Mouse (Mus musculus) hindbrain, postnatal 0 days (tissue): ENCODE results near the gene Cerk. TPM values are rescaled to one million over a fixed set of nuclear protein-coding genes. Genes with fewer than 3 reads are reported as not detected.

Experiments used
- ATAC-seq: fragments of 200-750 bp; cut with Nextera tagmentation; 2 replicates; pipeline ENCODE4 v1.8.0; 2017; ENCODE audit warnings: mild to moderate bottlenecking, moderate TSS enrichment, moderate library complexity
- DNase-seq: peaks from one replicate; pipeline ENCODE4 v3.0.0-alpha.2; 2015; ENCODE audit warnings: low spot score
- H3K27ac ChIP-seq: fragments of 300-500 bp; sonication (generic); 2 replicates; pipeline ENCODE4 v1.5.1; 2014; ENCODE audit warnings: mild to moderate bottlenecking
- H3K27me3 ChIP-seq: fragments of 300-500 bp; sonication (generic); 2 replicates; pipeline ENCODE4 v1.6.1; 2014; ENCODE audit warnings: low read length, mixed read lengths; ENCODE audit not compliant: insufficient read depth
- H3K36me3 ChIP-seq: fragments of 300-500 bp; sonication (generic); 2 replicates; pipeline ENCODE4 v1.6.1; 2014; ENCODE audit warnings: low read length, mixed read lengths; ENCODE audit not compliant: insufficient read depth
- H3K4me1 ChIP-seq: fragments of 300-500 bp; sonication (generic); 2 replicates; pipeline ENCODE4 v1.6.1; 2014; ENCODE audit warnings: antibody characterized with exemption, low read length, mixed read lengths; ENCODE audit not compliant: insufficient read depth
- H3K4me2 ChIP-seq: fragments of 300-500 bp; sonication (generic); 2 replicates; pipeline ENCODE4 v1.6.1; 2014; ENCODE audit warnings: low read depth, mild to moderate bottlenecking, low read length, moderate library complexity, mixed read lengths
- H3K4me3 ChIP-seq: fragments of 300-500 bp; sonication (generic); 2 replicates; pipeline ENCODE4 v1.5.1; 2014; ENCODE audit warnings: low read length
- H3K9ac ChIP-seq: fragments of 300-500 bp; sonication (generic); replicated peaks from 2 replicates; pipeline ENCODE4 v1.6.1; 2014; ENCODE audit warnings: mild to moderate bottlenecking, low read length, moderate library complexity, mixed read lengths
- H3K9me3 ChIP-seq: fragments of 300-500 bp; sonication (generic); 2 replicates; pipeline ENCODE4 v1.6.1; 2016; ENCODE audit warnings: low read length, mixed read lengths
- CTCF ChIP-seq: IDR thresholded peaks from 2 replicates; pipeline ENCODE4 v1.5.1; 2016; ENCODE audit warnings: antibody characterized with exemption, control low read depth, low read depth
- WGBS: fragments of 180-500 bp; shearing (Covaris S2); extraction: QIAGEN DNeasy Blood & Tissue Kit; methylation state at CpG from one replicate; pipeline ENCODE4 v1.1.7; 2014; 5-methylcytosine and 5-hydroxymethylcytosine counted together
- polyA plus RNA-seq: library from polyadenylated mRNA; unstranded; fragments of >200 nt; fragmentation: Nextera tagmentation; extraction: Ambion mirVana; gene quantifications from 2 replicates; pipeline ENCODE4 v1.2.1, GENCODE M21; 2015
- total RNA-seq: library from RNA; depleted of rRNA; stranded (reverse); fragments of >200 nt; gene quantifications from 2 replicates; pipeline ENCODE4 v1.2.3, GENCODE M21; 2014; rRNA removed

Cerk gene
- total RNA-seq = 46.3 and 52.1 TPM in 2 replicates
- polyA plus RNA-seq = 23.4 and 23.6 TPM in 2 replicates

- Histone ChIP-seq H3K27me3 (no peaks in the 10 kb centered on the region), H3K9ac (peak within 1 kb of the TSS; percentile 84), H3K36me3 (no peaks in the 10 kb centered on the region), H3K27ac (peak within 1 kb of the TSS; percentile 91), H3K4me1 (peaks cover 32% of the 10 kb centered on the region), H3K9me3 (no peaks in the 10 kb centered on the region), H3K4me2 (peak within 1 kb of the TSS; percentile 60), H3K4me3 (peak within 1 kb of the TSS; percentile 61)
- peak; percentile 65 for TF ChIP-seq CTCF
- WGBS = 3% methylated on average over 37 of the region's 43 CpGs
- ATAC-seq (peak; percentile 79), DNase-seq (peak; percentile 82)
Observed at GRCm38 (mm10) chr15:86185689-86186569, at the start of gene Cerk. Cerk (minus strand) TSS chr15:86186141.

GRCm38 (mm10) chr15:86234517-86235441 is 48.8 kb upstream of the Cerk start:
- 67% methylated on average over 22 of the region's 22 CpGs for WGBS
- Histone ChIP-seq H3K4me1 (peaks cover 10% of the 10 kb centered on the region; the same call in 1 of the 2 replicates), H3K36me3 (no peaks in the 10 kb centered on the region; the same call in 1 of the 2 replicates), H3K9ac (no peak overlapping the region), H3K9me3 (no peaks in the 10 kb centered on the region), H3K27ac (no peak overlapping the region), H3K4me3 (no peak overlapping the region), H3K4me2 (no peak overlapping the region), H3K27me3 (no peaks in the 10 kb centered on the region)
- DNase-seq (no peak), ATAC-seq (peak; percentile 38; the same call in 1 of the 2 replicates)
- TF ChIP-seq CTCF = no peak

- Histone ChIP-seq H3K27ac (no peak overlapping the region), H3K4me2 (no peak overlapping the region), H3K9ac (no peak overlapping the region), H3K36me3 (no peaks in the 10 kb centered on the region; the same call in 1 of the 2 replicates), H3K4me1 (peaks cover 10% of the 10 kb centered on the region; the same call in 1 of the 2 replicates), H3K9me3 (no peaks in the 10 kb centered on the region), H3K27me3 (no peaks in the 10 kb centered on the region), H3K4me3 (no peak overlapping the region)
- ATAC-seq (no peak), DNase-seq (no peak)
- no peak for TF ChIP-seq CTCF
- WGBS = 89% methylated on average over 5 of the region's 5 CpGs
Observed at GRCm38 (mm10) chr15:86234001-86234400, 48.1 kb upstream of the Cerk start.

GRCm38 (mm10) chr15:86231831-86232512 is 46.0 kb upstream of the Cerk start:
- no peaks in the 10 kb centered on the region; the same call in 1 of the 2 replicates for H3K36me3 ChIP-seq
- H3K4me1 ChIP-seq = peaks cover 10% of the 10 kb centered on the region; the same call in 1 of the 2 replicates
- H3K9me3 ChIP-seq = no peaks in the 10 kb centered on the region
- no peaks in the 10 kb centered on the region for H3K27me3 ChIP-seq
- no peak overlapping the region for H3K4me2 ChIP-seq
- peak overlapping the region; percentile 20; the same call in 1 of the 2 replicates for H3K27ac ChIP-seq
- H3K9ac ChIP-seq = no peak overlapping the region
- whole genome bisulfite sequencing = 42% methylated on average over 7 of the region's 7 CpGs
- ATAC-seq = 0 out of 2 replicates have a peak, but pooled peaks have one; percentile 48
- no peak for TF ChIP-seq CTCF
- H3K4me3 ChIP-seq = no peak overlapping the region
- peak; percentile 75 for DNase-seq

- 93% methylated on average over 1 of the region's 1 CpGs for WGBS
- TF ChIP-seq CTCF = no peak
Observed at GRCm38 (mm10) chr15:86231170-86231569, 45.2 kb upstream of the Cerk start.

GRCm38 (mm10) chr15:86229623-86230022 is 43.7 kb upstream of the Cerk start:
- H3K27ac ChIP-seq = no peak overlapping the region
- WGBS = 77% methylated on average over 11 of the region's 11 CpGs
- TF ChIP-seq CTCF = no peak
- DNase-seq = no peak
- no peak overlapping the region for H3K4me3 ChIP-seq
- no peaks in the 10 kb centered on the region for H3K9me3 ChIP-seq
- no peaks in the 10 kb centered on the region for H3K27me3 ChIP-seq
- ATAC-seq = no peak
- H3K4me2 ChIP-seq = no peak overlapping the region
- peaks cover 10% of the 10 kb centered on the region; the same call in 1 of the 2 replicates for H3K4me1 ChIP-seq
- no peak overlapping the region for H3K9ac ChIP-seq
- no peaks in the 10 kb centered on the region for H3K36me3 ChIP-seq

More at GRCm38 (mm10) chr15:86231170-86231569, 45.2 kb upstream of the Cerk start:
- Histone ChIP-seq H3K36me3 (no peaks in the 10 kb centered on the region; the same call in 1 of the 2 replicates), H3K9me3 (no peaks in the 10 kb centered on the region), H3K9ac (no peak overlapping the region), H3K27me3 (no peaks in the 10 kb centered on the region), H3K4me2 (no peak overlapping the region), H3K27ac (no peak overlapping the region), H3K4me3 (no peak overlapping the region), H3K4me1 (peaks cover 10% of the 10 kb centered on the region; the same call in 1 of the 2 replicates)
- DNase-seq (no peak), ATAC-seq (no peak)
